Mouse (Mus musculus) left cerebral cortex, adult 2 months (tissue): ENCODE data around the gene Ttll4. TPM values are rescaled to one million over a fixed set of nuclear protein-coding genes. Genes with fewer than 3 reads are reported as not detected.

Experiments
- DNase-seq, 2 experiments: peaks; one replicate each; pipeline ENCODE4 v3.0.0; 2021 to 2022; ENCODE audit warnings: low spot score in 2 of 2, mixed read lengths in 1 of 2; ENCODE audit errors: extremely low spot score in 1 of 2
- H3K27ac ChIP-seq: fragments of 200-600 bp; 2 replicates; pipeline ENCODE4 v1.8.1; 2022
- H3K4me3 ChIP-seq: fragments of 200-600 bp; 2 replicates; pipeline ENCODE4 v1.8.1; 2022
- CTCF ChIP-seq: fragments of 200-600 bp; IDR thresholded peaks from 2 replicates; pipeline ENCODE4 v1.8.1; 2022; ENCODE audit warnings: antibody characterized with exemption, mild to moderate bottlenecking, moderate library complexity
- intact Hi-C: fragments of 180-260 bp; cut with DNase I; formaldehyde crosslinking; loops from one replicate; pipeline ENCODE4 v1.15.1; 2025
- total RNA-seq, 2 experiments: library from RNA; stranded (reverse); gene quantifications; 2 replicates each; pipeline ENCODE4 v1.2.3; 2021

Gene Ttll4
- total RNA-seq, 2 experiments from 2014 or later, result 22.1 to 24.1 TPM

GRCm38 (mm10) chr1:74713099-74713858 lies 51.7 kb downstream of the Ttll4 start, which contains the start of gene Cyp27a1:
Cyp27a1 (plus strand) TSS chr1:74713574.
- DNase-seq, result no peak
- intact Hi-C loops, result no loop called here

DNA sequence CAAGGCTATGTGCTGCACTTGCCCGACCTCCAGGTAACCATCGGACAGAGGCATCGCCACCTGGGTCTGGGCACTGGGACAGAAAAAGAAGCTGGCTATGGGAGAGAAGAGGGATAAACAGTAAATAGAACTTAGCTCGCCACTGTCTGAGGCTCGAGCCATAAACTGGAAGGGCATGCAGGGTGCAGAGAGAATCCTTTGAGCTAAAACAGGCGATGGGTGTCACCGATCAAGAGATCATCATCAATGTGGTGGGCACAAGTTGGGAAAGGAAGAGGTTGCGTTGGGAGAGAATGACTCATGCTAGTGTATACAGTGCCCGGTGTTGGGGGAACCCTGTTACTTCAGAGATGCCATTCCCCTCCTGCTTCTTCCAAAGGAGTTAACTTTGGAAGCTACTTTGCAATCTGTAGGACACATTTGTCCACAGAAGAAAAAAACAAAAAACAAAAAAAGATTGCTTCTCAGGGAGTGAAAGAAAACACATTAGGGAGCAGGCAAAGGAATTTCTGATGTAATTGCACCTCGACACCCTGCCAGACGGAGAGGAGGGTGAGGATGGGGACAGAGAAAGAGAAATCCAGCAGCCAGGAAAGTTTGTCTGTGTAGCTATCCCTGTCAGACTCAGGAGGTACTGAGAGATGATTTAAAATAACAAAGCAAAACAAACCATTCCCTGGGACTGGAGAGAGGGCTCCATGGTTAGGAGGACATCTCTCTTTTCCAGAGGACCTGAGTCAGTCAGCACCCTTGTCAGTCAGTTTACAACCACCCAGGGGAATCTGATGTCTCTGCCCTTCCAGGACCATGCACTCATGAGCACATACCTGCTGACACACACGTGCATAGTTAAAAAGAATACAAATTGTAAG lies 52.5 kb downstream of the Ttll4 start:
- DNase-seq, result no peak
- Histone ChIP-seq H3K4me3 (peak overlapping the region; percentile 47), H3K27ac (peak overlapping the region; percentile 32; the same call in 1 of the 2 replicates)
- TF ChIP-seq CTCF, result no peak
- intact Hi-C loops, result no loop called here

More at GRCm38 (mm10) chr1:74713099-74713858, 51.7 kb downstream of the Ttll4 start, which contains the start of gene Cyp27a1:
- no peak; the same call in 1 of the 2 replicates for TF ChIP-seq CTCF
- H3K27ac ChIP-seq, result peak within 1 kb of the TSS; percentile 32; the same call in 1 of the 2 replicates
- H3K4me3 ChIP-seq, result peak within 1 kb of the TSS; percentile 47

- TF ChIP-seq CTCF, result no peak
- no peak for DNase-seq
- Histone ChIP-seq H3K4me3 (no peak overlapping the region), H3K27ac (no peak overlapping the region)
- intact Hi-C loops, result no loop called here
These were observed 53.4 kb downstream of the Ttll4 start for GRCm38 (mm10) chr1:74714967-74715366.

DNA sequence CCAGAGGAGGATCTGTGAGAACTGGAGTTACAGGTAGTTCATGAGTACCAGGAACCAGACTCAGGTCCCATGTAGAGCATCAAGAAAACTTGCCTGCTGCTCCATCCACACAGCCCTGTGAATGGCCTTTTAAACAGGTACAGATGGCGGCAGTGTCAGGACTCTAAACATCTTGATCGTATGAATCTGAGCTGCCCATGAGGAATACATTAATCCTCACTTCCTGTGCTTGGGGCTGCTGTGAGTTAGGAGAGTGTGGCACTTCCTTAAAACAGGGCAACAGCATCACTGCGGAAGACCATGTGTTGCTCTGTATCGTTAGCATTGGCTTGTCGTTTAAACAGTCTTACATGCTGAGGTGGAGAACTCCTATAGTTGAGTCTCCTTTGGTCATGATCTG lies 53.9 kb downstream of the Ttll4 start:
- TF ChIP-seq CTCF, result no peak
- intact Hi-C loops, result no loop called here
- H3K27ac ChIP-seq, result no peak overlapping the region
- no peak overlapping the region for H3K4me3 ChIP-seq
- no peak for DNase-seq

DNA sequence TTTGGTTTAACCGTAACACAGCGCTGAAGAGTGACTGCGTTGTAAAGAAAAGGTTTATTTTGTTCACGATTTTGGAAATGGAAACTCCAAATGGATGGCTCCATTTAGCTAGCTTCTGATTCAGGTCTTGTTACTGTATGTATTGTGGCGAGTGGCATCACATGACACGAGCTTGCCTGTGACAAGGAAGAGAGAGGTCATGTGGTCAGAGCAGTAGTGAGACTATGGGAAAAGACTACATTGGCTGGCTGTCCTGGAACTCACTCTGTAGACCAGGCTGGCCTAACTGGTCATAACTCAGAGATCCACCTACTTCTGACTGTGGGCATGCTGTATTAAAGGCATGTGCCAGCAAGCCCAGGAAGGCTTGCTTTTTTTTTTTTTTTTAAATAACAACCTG lies 54.3 kb downstream of the Ttll4 start:
- Histone ChIP-seq H3K4me3 (no peak overlapping the region), H3K27ac (no peak overlapping the region)
- intact Hi-C loops, result no loop called here
- DNase-seq, result no peak
- TF ChIP-seq CTCF, result no peak

DNA sequence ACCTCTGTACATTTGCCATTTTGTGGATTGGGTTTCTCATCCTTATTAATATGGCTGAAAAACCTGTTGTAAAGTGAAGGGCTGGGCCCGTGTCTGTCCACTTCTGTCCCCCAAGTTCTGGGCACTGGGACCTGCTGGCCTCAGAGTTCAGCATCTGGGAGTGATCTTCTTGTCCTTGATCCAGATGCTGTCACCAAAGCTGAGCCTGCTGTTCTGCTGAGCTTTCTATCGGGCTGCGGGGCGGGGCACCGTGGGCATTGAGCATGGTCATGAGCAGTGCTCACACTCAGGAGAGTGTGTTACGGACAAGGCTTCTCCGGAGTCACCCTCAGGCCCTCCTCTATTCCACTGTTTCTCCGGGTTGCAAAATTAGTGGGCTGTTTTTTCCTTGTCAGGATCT lies 56.6 kb downstream of the Ttll4 start:
- no peak for TF ChIP-seq CTCF
- Histone ChIP-seq H3K27ac (no peak overlapping the region), H3K4me3 (no peak overlapping the region)
- no peak for DNase-seq
- intact Hi-C loops, result no loop called here

GRCm38 (mm10) chr1:74719281-74719680 lies 57.7 kb downstream of the Ttll4 start:
- no peak overlapping the region for H3K27ac ChIP-seq
- H3K4me3 ChIP-seq, result no peak overlapping the region
- intact Hi-C loops, result no loop called here
- DNase-seq, result no peak
- no peak for TF ChIP-seq CTCF

- DNase-seq, result no peak
- H3K4me3 ChIP-seq, result no peak overlapping the region
- no peak overlapping the region for H3K27ac ChIP-seq
- intact Hi-C loops, result no loop called here
- no peak for TF ChIP-seq CTCF
These were observed 60.1 kb downstream of the Ttll4 start for GRCm38 (mm10) chr1:74721657-74722056.

DNA sequence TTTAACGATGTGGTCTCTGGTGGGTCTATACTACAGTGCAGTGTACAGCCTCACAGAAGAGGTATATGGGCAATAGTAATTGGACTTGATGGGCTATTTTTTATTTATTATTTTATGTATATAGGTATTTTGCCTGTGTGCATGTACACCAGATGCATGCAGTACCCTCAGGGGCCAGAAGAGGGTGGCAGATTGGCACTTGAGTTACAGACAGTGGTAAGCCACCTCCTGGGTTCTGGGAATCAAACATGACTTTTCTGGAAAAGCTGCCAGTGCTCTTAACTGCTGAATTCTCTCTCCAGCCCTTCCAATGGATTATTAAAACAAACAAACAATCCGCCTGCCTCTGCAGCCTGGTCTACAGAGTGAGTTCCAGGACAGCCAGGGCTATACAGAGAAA lies 62.2 kb downstream of the Ttll4 start:
- Histone ChIP-seq H3K4me3 (no peak overlapping the region), H3K27ac (no peak overlapping the region)
- intact Hi-C loops, result no loop called here
- DNase-seq, result no peak
- peak; percentile 27 for TF ChIP-seq CTCF

- DNase-seq, result no peak
- no peak overlapping the region for H3K27ac ChIP-seq
- TF ChIP-seq CTCF, result no peak
- intact Hi-C loops, result no loop called here
- H3K4me3 ChIP-seq, result no peak overlapping the region
These were observed 64.6 kb downstream of the Ttll4 start for GRCm38 (mm10) chr1:74726114-74726513.

DNA sequence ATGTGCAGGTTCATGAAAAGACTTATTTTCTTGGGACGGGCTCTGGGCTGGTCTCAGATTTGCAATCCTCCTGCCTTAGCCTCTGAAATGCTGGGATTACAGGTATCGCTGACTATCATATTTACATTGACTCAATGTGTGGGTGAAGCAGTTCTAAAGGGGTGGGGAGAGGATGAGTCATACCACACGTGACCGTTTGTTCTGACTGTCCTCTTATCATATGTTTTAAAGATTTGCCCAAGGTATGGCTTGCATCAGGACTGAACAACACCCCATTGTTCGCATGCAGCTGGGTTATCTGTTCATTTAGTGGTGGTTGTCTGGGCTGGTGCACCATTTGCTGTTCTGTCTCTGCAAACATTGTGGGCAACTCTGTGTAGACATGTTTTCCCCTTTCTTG lies 65.1 kb downstream of the Ttll4 start:
- intact Hi-C loops, result no loop called here
- H3K4me3 ChIP-seq, result no peak overlapping the region
- DNase-seq, result no peak
- TF ChIP-seq CTCF, result no peak
- no peak overlapping the region for H3K27ac ChIP-seq

DNA sequence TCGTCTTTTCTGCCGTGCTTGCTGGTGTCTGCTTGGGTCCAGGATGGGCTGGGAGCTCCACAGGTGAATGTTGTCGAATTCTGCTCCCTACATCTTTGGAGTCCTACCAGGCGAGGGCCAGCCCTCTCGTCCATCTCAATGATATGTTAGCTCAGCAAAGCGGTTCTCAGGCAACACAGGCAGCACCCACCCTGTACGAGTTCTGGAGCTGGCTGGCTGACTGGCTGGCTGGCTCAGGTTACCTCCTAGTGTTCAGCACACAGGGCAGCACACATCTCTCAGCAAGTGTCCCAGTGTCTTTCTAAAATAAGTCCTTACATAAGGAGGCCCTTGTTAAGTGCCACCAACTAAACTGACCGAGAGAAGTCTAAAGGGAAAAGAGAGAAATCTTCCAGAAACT lies 66.9 kb downstream of the Ttll4 start:
- Histone ChIP-seq H3K27ac (no peak overlapping the region), H3K4me3 (no peak overlapping the region)
- no peak for DNase-seq
- intact Hi-C loops, result no loop called here
- TF ChIP-seq CTCF, result no peak
